Mouse (Mus musculus): Measurements from ENCODE around the gene Stard13. TPM values are rescaled to one million over a fixed set of nuclear protein-coding genes. Genes with fewer than 3 reads are reported as not detected.

The Stard13 gene
- polyA plus RNA-seq (2017; shearing (Covaris generic)), result 0.07 TPM

GRCm38 (mm10) chr5:151233400-151234031, at the start of gene Stard13:
Gene Stard13 (minus strand): TSS chr5:151233836.

Other genes with a start within 250 kb of the Stard13 start
- not detected for gene Gm42906, start 194.3 kb upstream of the Stard13 start, polyA plus RNA-seq (2017; shearing (Covaris generic))

All from activated CD4-positive, CD25-positive, alpha-beta regulatory T cell, adult 9 weeks (primary cell).